In the genomic region with DNA sequence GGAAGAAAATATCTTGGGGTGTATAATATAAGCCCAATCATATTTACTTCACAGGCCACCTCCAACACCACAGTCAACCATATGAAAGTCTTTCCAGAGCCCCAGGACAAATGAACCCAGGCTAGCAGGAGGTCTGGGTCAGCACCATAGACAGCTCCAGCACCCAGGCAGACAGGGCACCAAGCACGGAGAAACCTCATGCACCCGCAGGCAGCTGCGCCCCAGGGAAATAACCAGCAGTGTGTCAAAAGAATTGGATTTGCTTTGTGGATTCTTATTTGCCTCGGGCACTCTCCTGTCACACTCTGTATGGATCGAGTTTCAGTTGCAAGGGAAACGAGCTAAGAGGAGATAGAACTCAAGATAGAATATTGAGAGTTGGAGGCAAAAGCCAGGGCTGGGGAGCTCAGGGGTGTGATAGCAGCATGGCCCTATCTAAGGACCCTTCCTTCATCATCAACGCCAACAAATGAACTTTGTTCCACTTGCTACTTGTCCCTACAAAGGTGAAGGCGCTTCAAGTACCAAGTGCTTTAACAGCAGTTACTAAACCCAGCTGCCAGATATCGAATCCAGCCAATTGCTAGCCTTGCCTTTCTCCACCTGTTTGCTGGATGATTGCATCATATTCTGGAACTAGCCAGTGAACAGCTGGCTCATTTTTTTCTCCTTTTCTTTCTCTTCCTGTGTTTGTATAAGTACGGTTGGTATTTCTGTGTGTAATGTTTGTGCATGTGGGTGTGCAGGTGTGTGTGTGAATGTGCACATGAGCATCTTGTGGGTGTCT, we compare ENCODE assay signal across 8 mouse cellular contexts. TPM values are rescaled to one million over a fixed set of nuclear protein-coding genes. Genes with fewer than 3 reads are reported as not detected.
A peak's percentile ranks its signal among the peaks of the same experiment; 100 is the strongest.
DNase-seq lines count a peak whose midpoint lies in the region; ATAC-seq and TF ChIP-seq lines count a peak whose summit lies in the region.

No protein-coding gene starts in this region.

- no peaks in the 10 kb centered on the region for H3K36me3 ChIP-seq in kidney, embryonic 14.5 days (ENCODE audit: control insufficient read depth, insufficient read depth, low read length)
- no peaks in the 10 kb centered on the region for H3K36me3 ChIP-seq in neural tube, embryonic 11.5 days (ENCODE audit: control insufficient read depth, insufficient read depth, low read length)

- H3K4me3 ChIP-seq in kidney, embryonic 14.5 days (ENCODE audit: low read length), result no peak overlapping the region
- H3K4me3 ChIP-seq in neural tube, embryonic 11.5 days (ENCODE audit: low read depth, low read length), result no peak overlapping the region

- CTCF ChIA-PET in Patski (lab: Charles Lee), result interaction anchor here (1.4 kb wide), 1 partner anchor 11 kb away, joined by 3 read pairs; no protein-coding TSS in a partner anchor

- H3K27ac ChIP-seq in kidney, embryonic 14.5 days (ENCODE audit: low read depth, low read length), result no peak overlapping the region
- H3K27ac ChIP-seq in neural tube, embryonic 11.5 days (ENCODE audit: low read depth, low read length), result no peak overlapping the region

- TF ChIP-seq CTCF in Patski (IDR thresholded peaks at IDR 0.05), result no peak

- POLR2A ChIA-PET in Patski (lab: Charles Lee), result no interaction called here

- no peak overlapping the region for H3K9ac ChIP-seq in kidney, embryonic 14.5 days (ENCODE audit: low read depth, low read length)
- no peak overlapping the region for H3K9ac ChIP-seq in neural tube, embryonic 11.5 days (ENCODE audit: low read length)

- H3K4me2 ChIP-seq in kidney, embryonic 14.5 days (replicated peaks; ENCODE audit: low read depth, low read length), result no peak overlapping the region
- no peak overlapping the region for H3K4me2 ChIP-seq in neural tube, embryonic 11.5 days (ENCODE audit: low read depth)

- 34% methylated on average over 10 of the region's 10 CpGs for WGBS in kidney, embryonic 14.5 days
- 38% methylated on average over 10 of the region's 10 CpGs for WGBS in neural tube, embryonic 11.5 days

- H3K9me3 ChIP-seq in kidney, embryonic 14.5 days (ENCODE audit: control insufficient read depth, low read length), result no peaks in the 10 kb centered on the region
- H3K9me3 ChIP-seq in neural tube, embryonic 11.5 days (ENCODE audit: control insufficient read depth, low read length), result no peaks in the 10 kb centered on the region

- DNase-seq in kidney, adult 9 months, result peak; percentile 12
- no peak for DNase-seq in Patski (ENCODE audit: low read depth, low spot score)
- peak; percentile 32 for DNase-seq in embryo, embryonic 11.5 days (ENCODE audit: low read depth, low spot score)
- DNase-seq in neural tube, embryonic 11.5 days (ENCODE audit: low spot score), result peak; percentile 24
- DNase-seq in layer of hippocampus, adult 18-20 months (ENCODE audit: low spot score in 2 of 2), result no peak
- DNase-seq in urinary bladder, postnatal 10 days (ENCODE audit: low spot score), result no peak
- no peak for DNase-seq in gastrocnemius, adult 8-10 months (ENCODE audit: low spot score in 2 of 2)

- no peak for ATAC-seq in kidney, embryonic 14.5 days (ENCODE audit: low FRiP score, low TSS enrichment)
- peak; percentile 80 for ATAC-seq in Patski
- ATAC-seq in neural tube, embryonic 11.5 days (ENCODE audit: insufficient read depth, low FRiP score, low TSS enrichment), result no peak

- H3K27me3 ChIP-seq in kidney, embryonic 14.5 days (ENCODE audit: control insufficient read depth, insufficient read depth, low read length), result no peaks in the 10 kb centered on the region
- H3K27me3 ChIP-seq in Patski, result peaks cover 15% of the 10 kb centered on the region
- no peaks in the 10 kb centered on the region for H3K27me3 ChIP-seq in neural tube, embryonic 11.5 days (ENCODE audit: control insufficient read depth, insufficient read depth, low read length)

- in situ Hi-C loops in Patski (cut with MboI; ENCODE audit: low pct_unique_long_range_greater_than_20kb), result no loop called here

- no peaks in the 10 kb centered on the region for H3K4me1 ChIP-seq in kidney, embryonic 14.5 days (ENCODE audit: control insufficient read depth, insufficient read depth, low read length)
- peaks cover 7% of the 10 kb centered on the region; the same call in 1 of the 2 replicates for H3K4me1 ChIP-seq in neural tube, embryonic 11.5 days (ENCODE audit: control insufficient read depth, insufficient read depth, low read length)

RNA-seq across cellular contexts. Expression of a gene that starts 27.7 kb away (rescaled TPM):
- polyA plus RNA-seq in kidney, embryonic 14.5 days (2014; fragmentation: Nextera tagmentation; extraction: Ambion mirVana), result not detected in 2 replicates
- polyA plus RNA-seq in Patski (2021), result not detected
- polyA plus RNA-seq in neural tube, embryonic 11.5 days (2014; fragmentation: Nextera tagmentation; extraction: Ambion mirVana), result not detected in 2 replicates
- total RNA-seq in layer of hippocampus, adult 18-20 months (2021), result 10 to 100 TPM; 14.9 to 16.9 TPM
- total RNA-seq in gastrocnemius, adult 8-10 months (2022), result not detected

Comparison
In these comparisons a context has a peak if more than half of its experiments do, and no peak if none do; other contexts are left out.
1. DNase-seq: peak in kidney, adult 9 months (single experiment), embryo, embryonic 11.5 days (single experiment) and neural tube, embryonic 11.5 days (single experiment); none in Patski (single experiment), layer of hippocampus, adult 18-20 months (0 of 2), urinary bladder, postnatal 10 days (single experiment) and gastrocnemius, adult 8-10 months (0 of 2).